Mouse (Mus musculus): ENCODE measurements around the gene Ccl17.

Ccl17 gene

DNA sequence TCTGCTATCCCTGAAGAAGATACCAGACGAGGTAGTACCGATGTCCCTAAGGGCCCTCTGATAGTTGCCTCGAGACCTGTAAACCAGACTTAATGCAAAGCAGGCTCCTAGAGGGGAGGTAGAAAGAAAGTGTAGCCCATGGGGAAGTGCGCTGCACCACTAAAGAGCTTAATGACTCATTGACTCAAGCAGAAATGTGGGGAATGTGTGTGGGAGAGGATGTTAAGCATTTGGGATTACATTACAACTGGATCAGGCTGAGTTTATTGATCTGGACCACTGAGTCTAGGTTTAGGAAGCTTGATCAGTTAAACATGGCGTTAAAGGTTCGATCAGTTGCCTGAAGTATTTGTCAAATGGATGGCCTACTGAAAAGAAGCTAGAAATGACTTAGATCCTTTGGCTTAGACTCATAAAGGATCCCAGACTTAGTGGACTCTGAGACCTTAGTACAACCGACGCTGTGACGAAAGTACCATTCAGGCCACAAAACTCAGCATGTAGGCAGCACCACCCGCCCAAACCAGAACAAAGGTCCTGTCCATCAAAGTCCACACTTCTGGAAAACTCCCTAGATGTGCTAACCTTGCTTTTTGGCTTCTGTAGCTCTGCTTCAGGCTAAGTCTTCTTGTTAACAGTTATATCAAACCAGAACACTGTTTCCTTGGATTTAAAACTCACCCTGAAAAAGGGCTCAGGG, 20.8 kb upstream of the Ccl17 start:
- no peak for DNase-seq

DNA sequence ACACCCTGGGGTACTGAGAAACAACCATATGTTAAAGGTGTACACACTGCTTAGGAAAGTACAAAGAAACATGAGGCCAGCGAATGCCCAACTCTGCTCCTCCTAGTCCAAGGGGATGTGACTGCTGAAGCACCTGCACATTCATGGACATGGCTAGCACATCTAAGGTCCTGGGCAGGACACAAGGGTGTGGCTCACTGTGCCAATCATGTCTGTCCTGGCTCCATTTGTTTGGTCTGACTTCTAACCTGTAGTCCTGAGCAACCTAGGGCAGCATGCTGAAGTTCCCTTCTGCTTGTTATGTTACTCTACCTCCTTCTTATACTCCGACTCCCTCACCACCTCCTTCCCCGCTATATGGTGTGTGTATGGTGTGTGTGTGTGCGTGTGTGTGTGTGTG, 15.9 kb upstream of the Ccl17 start:
- no peak for DNase-seq

DNA sequence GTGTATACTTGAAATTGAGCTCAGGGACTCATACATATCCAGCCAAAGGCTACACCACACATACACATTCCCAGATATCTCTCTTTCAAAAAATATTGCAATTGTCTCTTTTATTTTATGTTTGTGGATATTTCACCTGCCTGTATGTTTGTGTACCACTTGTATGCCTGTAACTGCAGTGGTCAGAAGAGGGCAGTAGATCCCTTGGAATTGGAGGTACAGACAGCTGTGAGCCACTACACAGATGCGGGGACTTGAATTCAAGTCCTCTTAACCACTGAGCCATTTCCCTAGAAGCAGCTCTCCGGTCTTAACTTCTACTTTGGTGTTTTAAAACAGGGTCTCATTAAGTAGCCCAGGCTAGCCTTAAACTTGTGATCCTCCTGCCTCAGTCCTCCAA, 15.5 kb upstream of the Ccl17 start:
- no peak for DNase-seq

DNA sequence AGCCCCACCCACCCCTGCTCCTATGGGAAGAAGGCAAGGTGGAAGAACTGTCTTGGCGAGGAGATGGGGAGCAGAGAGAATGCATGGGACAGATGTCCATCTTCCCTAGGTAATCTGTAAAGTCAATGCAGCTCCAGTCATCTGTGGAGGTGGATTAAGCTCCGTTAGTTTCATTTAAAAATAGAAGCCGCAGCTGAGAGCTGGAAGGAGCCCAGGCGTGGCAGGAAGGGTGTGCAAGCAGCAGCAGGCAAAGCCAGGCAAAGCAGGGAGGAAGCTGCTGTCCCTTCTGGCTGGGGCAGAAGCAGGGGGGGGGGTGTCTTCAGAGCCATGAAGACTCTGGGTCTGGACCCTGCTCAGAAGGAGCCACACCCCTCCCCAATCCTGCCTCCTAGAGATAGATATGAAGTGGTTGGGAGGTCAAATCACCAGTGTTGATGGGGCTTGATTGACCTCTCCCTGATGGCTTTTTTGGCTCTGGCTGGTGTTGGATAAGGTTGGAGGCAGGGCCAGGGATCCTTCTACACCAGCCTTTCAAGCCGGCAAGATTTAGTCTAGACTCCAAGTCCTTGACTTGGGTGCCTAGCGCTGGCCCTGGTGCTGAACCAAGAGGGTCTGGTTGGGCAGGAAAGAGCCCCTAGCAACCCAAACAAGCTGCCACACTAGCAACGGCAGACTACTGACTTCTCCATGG, 9.8 kb upstream of the Ccl17 start:
- DNase-seq, result no peak

DNA sequence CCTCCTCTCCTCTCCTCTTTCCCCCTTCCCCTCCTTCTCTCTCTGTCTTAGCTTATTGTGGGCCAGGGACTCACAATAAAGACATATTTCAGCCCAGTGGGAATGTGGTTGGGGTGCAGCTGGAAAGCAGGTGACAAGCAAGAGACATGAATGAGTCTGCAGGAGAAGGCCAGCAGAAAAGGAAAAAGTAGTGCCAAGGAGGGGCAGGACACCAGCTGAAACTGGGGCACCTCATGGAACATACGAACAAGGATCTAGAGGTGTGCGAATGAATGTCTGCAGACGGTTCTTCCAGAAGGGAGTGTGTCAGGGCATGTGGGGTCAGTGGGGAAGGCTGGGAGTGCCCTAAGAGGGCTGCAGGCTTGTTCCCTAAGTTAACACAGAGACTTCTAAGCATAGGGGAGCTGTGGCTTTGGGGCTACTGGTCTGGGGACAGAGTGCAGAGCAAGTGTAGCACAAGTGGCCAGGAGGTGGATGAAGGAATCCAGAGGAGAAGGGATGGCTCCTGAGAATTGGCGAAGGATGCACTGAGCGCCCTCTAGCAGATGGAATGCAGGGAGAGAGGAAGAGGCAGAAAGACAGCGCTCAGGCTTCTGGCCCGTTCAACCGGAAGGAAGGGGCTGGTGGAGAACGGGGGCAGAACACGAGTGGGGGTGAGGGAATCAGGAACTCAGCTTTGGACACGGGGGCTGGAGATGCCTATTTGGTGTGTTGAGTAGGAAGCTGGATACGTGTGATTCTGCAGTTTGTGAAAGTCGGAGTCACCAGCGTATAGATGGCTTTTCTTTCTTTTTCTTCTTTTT, 8.8 kb upstream of the Ccl17 start:
- DNase-seq, result peak; percentile 52

DNA sequence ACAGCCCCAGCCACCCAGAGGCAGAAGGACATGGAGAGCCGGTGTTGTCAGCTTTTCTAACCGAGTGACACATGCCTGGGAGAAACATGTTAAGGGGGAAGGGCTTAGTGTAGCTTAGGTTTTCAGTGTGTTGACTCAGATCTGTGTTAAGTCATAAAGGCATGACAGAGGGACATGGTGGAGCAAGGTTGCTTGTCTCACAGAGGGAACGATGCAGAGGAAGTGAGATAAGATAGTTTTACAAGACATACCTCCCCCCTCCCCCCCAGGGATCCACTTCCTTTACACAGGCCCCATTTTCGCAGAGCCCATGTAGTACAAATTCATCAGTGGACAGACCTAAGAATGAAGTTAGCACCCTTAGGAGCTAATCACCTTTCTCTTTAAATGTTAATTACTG, 7.9 kb upstream of the Ccl17 start:
- no peak for DNase-seq

DNA sequence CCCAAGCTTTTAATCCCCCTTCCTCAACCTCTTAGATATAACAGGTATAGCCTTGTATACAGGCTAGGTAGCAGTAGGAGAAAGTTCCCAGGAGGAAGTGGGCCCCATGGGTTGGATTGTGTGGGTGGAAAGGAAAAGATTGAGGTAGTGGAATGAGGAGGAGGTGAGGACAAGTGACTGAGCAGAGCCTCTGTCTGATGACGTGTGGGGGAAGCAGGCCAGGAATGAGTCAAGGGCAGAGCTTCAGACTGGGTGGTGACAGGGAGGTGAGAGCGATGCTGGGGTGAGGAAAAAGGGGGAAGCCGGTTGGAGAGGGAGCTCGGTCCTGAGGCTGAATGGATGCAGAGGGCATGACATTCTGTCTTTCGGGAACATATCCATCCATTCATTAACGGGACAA, 6.7 kb upstream of the Ccl17 start:
- no peak for DNase-seq

DNA sequence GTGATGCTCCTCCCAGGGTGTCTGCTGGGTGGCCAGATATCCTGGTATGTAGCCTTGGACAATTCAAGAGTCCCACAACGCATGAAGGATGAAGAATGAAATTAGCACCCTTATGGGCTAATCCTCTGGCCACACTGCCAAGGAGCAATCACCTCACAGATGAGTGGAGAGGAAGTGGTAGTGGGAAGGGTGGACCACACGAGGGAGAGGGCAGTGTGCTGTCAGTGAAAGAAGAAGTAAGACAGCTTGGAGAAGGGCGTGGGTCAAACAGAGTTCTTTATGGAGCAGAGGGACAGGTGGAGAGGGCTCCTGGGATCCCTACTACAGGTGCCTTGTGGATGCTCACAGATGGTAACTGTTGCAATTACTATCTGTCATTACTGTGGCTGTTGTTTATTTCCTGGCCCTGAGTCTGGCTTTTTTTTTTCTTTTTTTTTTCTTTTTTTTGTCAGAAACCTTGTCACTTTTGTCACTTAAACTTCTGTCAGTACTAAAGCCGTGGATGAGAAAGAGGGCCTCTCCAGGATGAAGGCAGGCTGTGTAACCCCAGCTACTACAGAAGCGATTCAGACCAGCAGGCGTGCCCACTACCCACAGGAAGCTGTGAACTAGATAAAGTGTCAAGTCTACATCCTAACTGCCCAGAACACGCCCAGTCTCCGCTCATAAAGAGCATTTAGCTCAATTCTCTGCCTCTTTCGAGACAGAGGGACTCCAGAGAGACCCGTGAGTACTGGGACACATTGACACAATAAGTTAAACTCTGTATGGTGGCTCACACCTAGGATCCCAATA, 5.5 kb upstream of the Ccl17 start:
- DNase-seq, result no peak

DNA sequence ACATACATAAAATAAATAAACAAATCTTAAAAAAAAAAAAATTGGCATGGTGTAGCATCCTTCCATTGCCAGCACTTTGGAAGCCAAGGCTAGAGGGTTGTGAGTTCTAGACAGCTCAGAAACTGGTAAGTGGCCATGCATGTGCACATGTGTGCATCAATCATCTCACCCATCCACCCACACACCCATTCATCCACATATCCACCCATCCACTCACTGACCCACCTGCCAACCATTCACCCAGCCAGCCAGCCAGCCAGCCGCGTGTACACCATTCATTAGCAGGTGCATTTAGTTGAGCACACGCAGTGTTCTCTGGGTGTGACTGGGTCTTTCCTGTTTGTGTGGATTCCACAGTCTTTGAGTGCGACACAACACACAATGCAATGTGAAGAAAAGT, 4.4 kb upstream of the Ccl17 start:
- no peak for DNase-seq

DNA sequence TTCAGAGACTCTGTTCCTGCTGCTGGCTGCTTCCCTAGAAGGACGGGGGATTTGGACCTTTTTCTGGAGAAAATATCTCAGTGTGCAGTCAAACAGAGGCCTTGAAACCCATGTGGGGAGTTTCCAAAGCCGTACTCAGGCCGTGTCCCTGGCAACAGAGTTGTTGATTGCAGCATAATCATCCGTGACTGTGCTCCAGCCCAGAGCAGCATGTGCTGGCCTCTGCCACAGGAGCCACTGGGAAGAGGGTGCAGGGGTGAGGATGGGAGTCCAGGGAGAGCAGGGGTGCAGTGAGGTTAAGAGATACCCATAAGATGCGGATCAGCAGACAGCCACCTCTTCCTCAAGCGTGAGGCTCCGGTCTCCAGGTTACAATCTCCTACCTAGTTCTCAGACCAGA, 2.7 kb upstream of the Ccl17 start:
- no peak for DNase-seq

DNA sequence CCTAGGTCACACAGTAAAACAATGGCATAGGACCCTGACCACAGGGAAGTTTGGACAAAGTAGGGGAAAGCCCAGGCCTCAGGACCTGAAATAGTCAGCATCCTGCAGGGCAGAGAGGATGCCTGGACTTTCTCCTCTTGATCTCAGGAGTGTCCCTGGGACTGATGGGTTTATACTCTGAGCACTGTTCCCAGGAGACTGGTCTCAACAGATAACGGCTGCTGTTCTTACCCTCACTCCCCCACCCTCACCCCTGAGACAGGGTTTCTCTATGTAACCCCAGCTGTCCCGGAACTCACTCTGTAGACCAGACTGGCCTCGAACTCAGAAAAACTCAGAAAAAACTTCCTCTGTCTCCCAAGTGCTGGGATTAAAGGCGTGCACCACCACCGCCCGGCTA, 1.9 kb upstream of the Ccl17 start:
- no peak for DNase-seq

DNA sequence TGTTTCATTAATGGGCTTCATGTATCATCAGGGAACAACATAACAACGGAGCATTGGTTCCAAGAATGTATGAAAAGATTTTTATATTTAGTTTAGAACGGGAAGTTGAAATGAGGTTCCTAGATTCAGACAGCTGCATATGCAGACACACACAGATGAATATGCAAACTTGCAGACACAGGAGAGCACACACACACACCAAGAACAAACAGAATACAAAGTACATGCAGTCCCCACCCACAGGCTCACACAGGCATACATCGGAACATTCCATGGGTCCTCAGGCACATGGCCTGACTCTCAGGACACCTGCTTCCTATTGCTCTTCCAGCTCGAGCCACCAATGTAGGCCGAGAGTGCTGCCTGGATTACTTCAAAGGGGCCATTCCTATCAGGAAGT, 602 bp downstream of the Ccl17 start:
- no peak for DNase-seq

DNA sequence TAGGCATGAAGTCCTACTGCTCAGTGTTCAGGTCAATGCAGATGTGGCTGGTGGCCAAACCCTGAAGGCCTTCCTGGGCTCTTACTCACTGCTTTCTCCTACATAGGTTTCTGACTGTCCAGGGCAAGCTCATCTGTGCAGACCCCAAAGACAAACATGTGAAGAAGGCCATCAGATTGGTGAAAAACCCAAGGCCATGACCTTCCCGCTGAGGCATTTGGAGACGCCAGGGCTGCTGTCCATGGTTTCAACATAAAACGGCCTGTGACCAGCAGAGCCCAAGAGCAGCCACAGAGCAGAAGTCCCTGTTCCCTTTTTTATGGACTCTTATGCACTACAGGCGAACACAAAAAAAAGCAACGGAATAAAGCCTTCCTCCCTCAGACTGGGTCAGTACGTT, 1.4 kb downstream of the Ccl17 start:
- DNase-seq, result no peak

DNA sequence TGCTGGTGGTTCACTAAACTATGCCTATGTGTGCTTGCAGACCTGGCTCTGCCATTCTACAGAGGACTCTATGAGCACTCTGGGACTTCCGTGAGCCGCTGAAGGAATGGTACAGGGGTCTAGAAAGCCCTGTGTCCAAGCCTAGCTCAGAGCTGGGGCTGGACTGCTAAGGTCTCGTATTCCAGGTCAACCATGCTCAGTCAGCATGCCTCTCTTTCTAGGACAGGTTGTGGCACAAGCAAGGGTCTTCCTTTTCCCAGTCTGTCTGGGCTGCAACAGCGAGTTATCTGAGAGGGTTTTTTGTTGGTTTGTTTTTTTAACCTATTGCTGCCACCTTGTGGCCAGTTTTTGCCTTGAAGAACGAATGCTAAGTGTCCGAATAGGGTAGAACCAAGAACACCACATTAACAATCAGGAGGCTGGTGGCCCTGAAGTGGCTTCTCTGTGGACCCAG, 2.4 kb downstream of the Ccl17 start:
- DNase-seq, result peak; percentile 95

DNA sequence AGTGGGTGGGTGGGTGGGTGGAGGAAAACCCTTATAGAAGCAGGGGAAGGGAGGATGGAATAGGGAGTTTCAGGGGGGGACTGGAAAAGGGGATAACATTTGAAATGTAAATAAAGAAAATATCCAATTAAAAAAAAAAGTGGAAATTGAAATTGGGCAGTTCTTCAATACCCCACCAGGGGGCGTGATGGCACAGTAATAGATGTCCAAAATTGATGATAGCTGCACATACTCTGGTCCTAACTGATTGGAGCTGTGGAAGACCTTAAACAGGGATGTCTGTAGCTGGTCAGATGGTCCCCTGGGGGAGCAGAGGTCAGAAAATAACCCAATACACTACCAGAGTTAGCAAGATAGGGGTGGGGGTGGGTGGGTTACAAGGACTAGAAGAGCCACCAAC, 4.3 kb downstream of the Ccl17 start:
- DNase-seq, result peak; percentile 55

DNA sequence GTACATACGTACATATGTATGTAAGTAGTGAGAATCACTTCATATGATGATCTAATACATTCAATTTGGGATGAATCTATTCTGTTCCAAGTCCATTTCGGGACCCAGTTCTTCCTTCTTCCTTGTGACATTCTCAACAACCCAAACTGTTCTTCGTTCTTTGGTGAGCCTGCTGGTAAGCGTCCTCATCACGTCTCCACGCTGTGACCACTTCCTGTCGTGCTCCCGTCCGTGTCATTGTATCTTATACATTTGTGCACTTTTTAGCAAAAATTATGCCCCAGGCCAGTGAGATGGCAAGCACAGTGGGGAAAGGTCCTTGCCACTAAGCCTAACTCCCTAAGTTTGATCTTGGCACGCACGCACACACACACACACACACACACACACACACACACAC, 7.7 kb downstream of the Ccl17 start:
- no peak for DNase-seq

DNA sequence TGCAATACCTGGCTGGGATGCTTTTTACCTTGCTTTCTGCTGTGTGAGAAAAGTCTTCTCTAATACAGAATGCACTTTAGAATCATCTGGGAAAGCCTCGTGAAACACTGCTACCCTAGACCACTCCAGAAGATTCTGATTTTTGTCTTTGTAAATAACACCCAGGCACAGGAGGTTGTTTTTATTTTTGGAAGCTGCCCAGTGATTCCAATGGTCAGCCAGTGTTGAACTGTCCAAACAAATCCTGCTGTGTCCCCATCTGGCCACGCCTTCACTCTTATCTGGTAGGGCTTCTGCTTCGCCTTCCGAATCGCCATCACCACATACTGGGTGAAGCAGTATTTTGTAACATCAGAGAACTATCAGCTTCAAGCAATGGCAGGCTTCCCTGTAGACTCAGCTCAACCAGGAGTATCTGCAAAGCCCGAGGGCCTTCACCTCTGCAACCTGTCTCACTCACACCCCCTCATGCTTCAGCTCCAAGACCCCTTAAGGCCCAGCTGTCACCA, 9.5 kb downstream of the Ccl17 start:
- no peak for DNase-seq

DNA sequence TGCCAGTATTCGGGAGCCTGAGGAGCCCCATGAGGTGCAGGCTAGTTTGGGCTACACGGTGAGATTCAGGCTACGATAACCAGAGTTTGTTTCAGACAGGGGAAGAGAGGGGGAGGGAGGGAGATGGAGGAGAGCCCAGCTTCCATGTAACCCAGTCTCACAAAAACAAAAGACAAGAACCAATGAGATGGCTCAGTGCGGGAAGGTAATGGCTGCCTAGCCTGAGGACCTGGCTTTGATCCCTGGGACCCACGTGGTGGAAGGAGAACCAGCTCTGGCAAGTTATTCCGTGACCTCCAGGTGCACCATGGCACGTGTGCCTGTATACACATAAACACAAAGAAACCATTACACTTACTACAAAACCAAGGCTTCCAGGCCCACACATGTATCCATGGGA, 10.3 kb downstream of the Ccl17 start:
- no peak for DNase-seq

DNA sequence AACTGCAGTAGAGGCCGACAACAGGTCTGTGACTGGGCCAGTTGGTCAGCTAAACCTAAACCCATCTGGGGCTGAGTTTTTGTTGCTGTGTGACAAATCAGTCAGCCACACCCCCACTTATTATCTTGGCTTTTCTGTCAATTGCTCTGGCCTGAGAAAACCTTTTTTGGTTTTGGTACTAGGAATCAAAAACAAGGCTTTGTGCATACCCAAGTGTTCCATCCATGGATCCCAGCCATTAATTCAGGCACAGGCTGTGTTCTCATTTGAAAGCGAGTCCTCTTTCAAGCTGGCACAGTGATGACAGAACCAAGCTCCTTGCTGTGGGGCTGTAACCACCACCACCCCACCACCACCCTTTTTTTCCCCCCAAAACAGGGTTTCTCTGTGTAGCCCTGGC, 11.1 kb downstream of the Ccl17 start:
- no peak for DNase-seq

DNA sequence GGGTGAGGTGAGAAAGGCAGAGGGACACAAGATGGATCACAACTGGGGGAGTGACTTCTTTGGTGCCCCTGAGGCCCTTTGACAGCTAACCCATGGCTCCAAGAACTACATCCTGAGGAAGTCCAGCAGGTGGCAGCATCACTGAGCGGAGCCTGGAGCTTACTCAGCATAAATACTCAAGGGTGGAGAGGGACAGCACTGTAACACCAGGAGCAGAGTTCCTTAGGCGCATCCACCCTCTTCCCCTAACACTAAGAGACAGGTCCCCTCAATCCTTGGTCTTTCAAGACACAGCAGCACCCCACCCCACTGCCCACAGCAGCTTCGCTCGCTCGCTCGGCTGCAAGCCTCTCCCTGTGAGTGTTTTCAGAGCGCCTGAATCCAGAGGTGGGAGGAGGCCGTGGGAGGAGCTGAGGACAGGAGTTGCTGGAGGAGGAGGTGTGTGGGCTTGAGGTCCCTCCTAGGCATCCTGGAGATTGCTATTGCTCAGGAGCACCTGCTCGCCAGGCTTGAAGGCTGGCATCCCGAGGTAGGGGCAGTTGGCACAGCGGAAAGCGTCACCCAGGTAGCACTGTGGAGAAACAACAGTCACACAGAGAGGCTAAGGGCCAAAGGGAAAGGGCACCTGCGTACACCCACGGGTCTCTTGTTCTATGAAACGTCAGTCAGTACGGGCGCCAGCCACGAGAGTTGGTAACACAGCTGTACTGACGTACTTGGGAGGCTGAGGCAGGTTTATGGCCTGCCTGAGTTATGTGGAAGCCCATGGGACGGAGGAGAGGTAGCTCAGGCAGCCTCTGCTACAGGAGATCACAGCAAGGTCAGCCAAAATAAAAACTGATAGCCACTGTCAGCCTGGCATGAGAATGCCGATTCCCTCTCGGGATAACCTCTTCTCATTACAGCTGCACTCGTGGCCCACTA, 12.6 kb downstream of the Ccl17 start:
- DNase-seq, result peak; percentile 53

DNA sequence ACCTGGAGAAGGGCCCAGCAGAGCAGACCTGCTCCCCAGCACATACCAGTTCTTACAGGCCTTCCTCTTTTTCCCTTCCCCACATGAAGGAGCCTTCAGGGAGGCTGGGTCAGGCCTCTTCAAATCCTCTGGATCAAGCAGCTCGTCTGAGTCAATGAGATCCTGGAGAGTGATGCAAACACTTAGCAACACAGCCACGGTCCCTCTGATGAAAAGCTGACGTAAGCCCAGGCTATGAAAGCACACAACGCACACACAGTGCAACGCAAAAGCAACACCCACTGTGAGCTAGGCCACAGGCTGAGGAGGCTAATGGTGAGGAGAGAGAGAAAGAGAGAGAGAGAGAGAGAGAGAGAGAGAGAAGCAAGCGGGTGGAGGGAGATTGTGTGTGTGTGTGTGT, 14.9 kb downstream of the Ccl17 start:
- DNase-seq, result no peak

DNA sequence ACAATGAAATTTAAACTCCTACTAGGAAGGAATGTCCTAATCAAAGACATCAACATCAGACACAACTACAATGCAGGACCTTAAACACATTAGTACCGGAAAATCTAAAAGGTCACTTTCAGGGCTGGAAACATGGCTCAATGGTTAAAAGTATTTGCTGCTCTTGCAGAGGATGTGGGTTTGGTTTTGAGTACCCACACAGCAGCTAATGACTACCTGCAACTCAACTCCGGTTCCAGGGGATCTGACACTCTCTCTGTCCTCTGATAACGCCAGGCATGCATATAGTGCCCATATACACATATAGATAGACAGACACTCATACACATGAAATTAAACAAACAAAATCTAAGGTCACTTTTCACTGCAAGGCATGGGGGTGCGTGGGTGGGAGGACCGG, 16.0 kb downstream of the Ccl17 start:
- no peak for DNase-seq

All from cerebellum, adult 9-10 months (tissue).